Mouse (Mus musculus): ENCODE measurements around the gene Csf2rb2. TPM values are rescaled to one million over a fixed set of nuclear protein-coding genes. Genes with fewer than 3 reads are reported as not detected.
"Not testable (repeated sequence)": the region's sequence is repeated elsewhere in the genome, so short reads cannot be mapped to it uniquely, and the experiment has no call there.

Csf2rb2 gene
- polyA plus RNA-seq, 1 experiment from 2014 or later: 0.18 TPM

GRCm38 (mm10) chr15:78312421-78313233 is 7.1 kb upstream of the Csf2rb2 start:
- H3K9me3 ChIP-seq (ENCODE audit: control insufficient read depth, low read length); H3K27me3 ChIP-seq (ENCODE audit: control insufficient read depth, insufficient read depth, low read length); ATAC-seq (ENCODE audit: insufficient number of reproducible peaks, insufficient read depth, low FRiP score, low read depth); H3K4me3 ChIP-seq (ENCODE audit: control insufficient read depth in 1 of 2, insufficient read depth in 1 of 2, low read depth in 1 of 2, low read length in 2 of 2); H3K27ac ChIP-seq (replicated peaks in 1 of 2; ENCODE audit: control insufficient read depth in 1 of 2, insufficient read depth in 1 of 2, low read depth in 2 of 2, low read length in 2 of 2); H3K36me3 ChIP-seq (ENCODE audit: control insufficient read depth, insufficient read depth, low read length); H3K4me2 ChIP-seq (ENCODE audit: low read length); H3K9ac ChIP-seq (ENCODE audit: low read length); H3K4me1 ChIP-seq (ENCODE audit: control insufficient read depth in 2 of 2, insufficient read depth in 2 of 2, low read length in 2 of 2): not testable (repeated sequence)
- WGBS: 31% methylated on average over 4 of the region's 4 CpGs

GRCm38 (mm10) chr15:78310971-78311370 is 5.5 kb upstream of the Csf2rb2 start:
- H3K27ac ChIP-seq (replicated peaks in 1 of 2; ENCODE audit: control insufficient read depth in 1 of 2, insufficient read depth in 1 of 2, low read depth in 2 of 2, low read length in 2 of 2): no peak overlapping the region
- H3K4me2 ChIP-seq (ENCODE audit: low read length): no peak overlapping the region
- no peak for ATAC-seq (ENCODE audit: insufficient number of reproducible peaks, insufficient read depth, low FRiP score, low read depth)
- H3K4me1 ChIP-seq (ENCODE audit: control insufficient read depth in 2 of 2, insufficient read depth in 2 of 2, low read length in 2 of 2): peaks cover 0 to 3% of the 10 kb centered on the region in 2 experiments; a peak in 2 of 4 replicates
- H3K4me3 ChIP-seq (ENCODE audit: control insufficient read depth in 1 of 2, insufficient read depth in 1 of 2, low read depth in 1 of 2, low read length in 2 of 2): no peak overlapping the region
- H3K9ac ChIP-seq (ENCODE audit: low read length): no peak overlapping the region
- no peaks in the 10 kb centered on the region for H3K27me3 ChIP-seq (ENCODE audit: control insufficient read depth, insufficient read depth, low read length)
- no peaks in the 10 kb centered on the region for H3K9me3 ChIP-seq (ENCODE audit: control insufficient read depth, low read length)
- 75% methylated on average over 4 of the region's 4 CpGs for WGBS
- H3K36me3 ChIP-seq (ENCODE audit: control insufficient read depth, insufficient read depth, low read length): no peaks in the 10 kb centered on the region

- WGBS: 11% methylated on average over 5 of the region's 5 CpGs
- Histone ChIP-seq H3K9ac (ENCODE audit: low read length) (no peak overlapping the region), H3K36me3 (ENCODE audit: control insufficient read depth, insufficient read depth, low read length) (no peaks in the 10 kb centered on the region), H3K4me2 (ENCODE audit: low read length) (no peak overlapping the region), H3K27me3 (ENCODE audit: control insufficient read depth, insufficient read depth, low read length) (no peaks in the 10 kb centered on the region), H3K9me3 (ENCODE audit: control insufficient read depth, low read length) (no peaks in the 10 kb centered on the region), H3K4me3 (ENCODE audit: control insufficient read depth in 1 of 2, insufficient read depth in 1 of 2, low read depth in 1 of 2, low read length in 2 of 2) (no peak overlapping the region), H3K27ac (replicated peaks in 1 of 2; ENCODE audit: control insufficient read depth in 1 of 2, insufficient read depth in 1 of 2, low read depth in 2 of 2, low read length in 2 of 2) (no peak overlapping the region), H3K4me1 (ENCODE audit: control insufficient read depth in 2 of 2, insufficient read depth in 2 of 2, low read length in 2 of 2) (peaks cover 0 to 3% of the 10 kb centered on the region in 2 experiments; a peak in 2 of 4 replicates)
- ATAC-seq (ENCODE audit: insufficient number of reproducible peaks, insufficient read depth, low FRiP score, low read depth): no peak
Measured at GRCm38 (mm10) chr15:78309865-78310264, 4.3 kb upstream of the Csf2rb2 start.

- Histone ChIP-seq H3K4me1 (ENCODE audit: control insufficient read depth in 2 of 2, insufficient read depth in 2 of 2, low read length in 2 of 2) (no peaks in the 10 kb centered on the region), H3K27me3 (ENCODE audit: control insufficient read depth, insufficient read depth, low read length) (no peaks in the 10 kb centered on the region), H3K4me3 (ENCODE audit: control insufficient read depth in 1 of 2, insufficient read depth in 1 of 2, low read depth in 1 of 2, low read length in 2 of 2) (no peak overlapping the region), H3K9me3 (ENCODE audit: control insufficient read depth, low read length) (no peaks in the 10 kb centered on the region), H3K36me3 (ENCODE audit: control insufficient read depth, insufficient read depth, low read length) (no peaks in the 10 kb centered on the region), H3K27ac (replicated peaks in 1 of 2; ENCODE audit: control insufficient read depth in 1 of 2, insufficient read depth in 1 of 2, low read depth in 2 of 2, low read length in 2 of 2) (no peak overlapping the region), H3K4me2 (ENCODE audit: low read length) (no peak overlapping the region), H3K9ac (ENCODE audit: low read length) (no peak overlapping the region)
- WGBS: 77% methylated on average over 6 of the region's 6 CpGs
- no peak for ATAC-seq (ENCODE audit: insufficient number of reproducible peaks, insufficient read depth, low FRiP score, low read depth)
Measured at GRCm38 (mm10) chr15:78303665-78304233, 1.8 kb downstream of the Csf2rb2 start.

GRCm38 (mm10) chr15:78302718-78303117 is 2.8 kb downstream of the Csf2rb2 start:
- no peaks in the 10 kb centered on the region for H3K9me3 ChIP-seq (ENCODE audit: control insufficient read depth, low read length)
- 95% methylated on average over 4 of the region's 4 CpGs for WGBS
- H3K4me1 ChIP-seq (ENCODE audit: control insufficient read depth in 2 of 2, insufficient read depth in 2 of 2, low read length in 2 of 2): no peaks in the 10 kb centered on the region
- H3K27me3 ChIP-seq (ENCODE audit: control insufficient read depth, insufficient read depth, low read length): no peaks in the 10 kb centered on the region
- no peak overlapping the region for H3K27ac ChIP-seq (replicated peaks in 1 of 2; ENCODE audit: control insufficient read depth in 1 of 2, insufficient read depth in 1 of 2, low read depth in 2 of 2, low read length in 2 of 2)
- no peak overlapping the region for H3K4me2 ChIP-seq (ENCODE audit: low read length)
- H3K36me3 ChIP-seq (ENCODE audit: control insufficient read depth, insufficient read depth, low read length): no peaks in the 10 kb centered on the region
- no peak for ATAC-seq (ENCODE audit: insufficient number of reproducible peaks, insufficient read depth, low FRiP score, low read depth)
- H3K9ac ChIP-seq (ENCODE audit: low read length): no peak overlapping the region
- no peak overlapping the region for H3K4me3 ChIP-seq (ENCODE audit: control insufficient read depth in 1 of 2, insufficient read depth in 1 of 2, low read depth in 1 of 2, low read length in 2 of 2)

- Histone ChIP-seq H3K4me1 (ENCODE audit: control insufficient read depth in 2 of 2, insufficient read depth in 2 of 2, low read length in 2 of 2) (no peaks in the 10 kb centered on the region), H3K27ac (replicated peaks in 1 of 2; ENCODE audit: control insufficient read depth in 1 of 2, insufficient read depth in 1 of 2, low read depth in 2 of 2, low read length in 2 of 2) (no peak overlapping the region), H3K4me3 (ENCODE audit: control insufficient read depth in 1 of 2, insufficient read depth in 1 of 2, low read depth in 1 of 2, low read length in 2 of 2) (no peak overlapping the region), H3K36me3 (ENCODE audit: control insufficient read depth, insufficient read depth, low read length) (no peaks in the 10 kb centered on the region), H3K4me2 (ENCODE audit: low read length) (no peak overlapping the region), H3K27me3 (ENCODE audit: control insufficient read depth, insufficient read depth, low read length) (no peaks in the 10 kb centered on the region), H3K9ac (ENCODE audit: low read length) (no peak overlapping the region), H3K9me3 (ENCODE audit: control insufficient read depth, low read length) (no peaks in the 10 kb centered on the region)
- ATAC-seq (ENCODE audit: insufficient number of reproducible peaks, insufficient read depth, low FRiP score, low read depth): no peak
Measured at GRCm38 (mm10) chr15:78300773-78301172, 4.7 kb downstream of the Csf2rb2 start.

GRCm38 (mm10) chr15:78299641-78300040 is 5.9 kb downstream of the Csf2rb2 start:
- ATAC-seq (ENCODE audit: insufficient number of reproducible peaks, insufficient read depth, low FRiP score, low read depth): no peak
- Histone ChIP-seq H3K27me3 (ENCODE audit: control insufficient read depth, insufficient read depth, low read length) (no peaks in the 10 kb centered on the region), H3K27ac (replicated peaks in 1 of 2; ENCODE audit: control insufficient read depth in 1 of 2, insufficient read depth in 1 of 2, low read depth in 2 of 2, low read length in 2 of 2) (no peak overlapping the region), H3K9ac (ENCODE audit: low read length) (no peak overlapping the region), H3K4me1 (ENCODE audit: control insufficient read depth in 2 of 2, insufficient read depth in 2 of 2, low read length in 2 of 2) (no peaks in the 10 kb centered on the region), H3K9me3 (ENCODE audit: control insufficient read depth, low read length) (no peaks in the 10 kb centered on the region), H3K36me3 (ENCODE audit: control insufficient read depth, insufficient read depth, low read length) (no peaks in the 10 kb centered on the region), H3K4me3 (ENCODE audit: control insufficient read depth in 1 of 2, insufficient read depth in 1 of 2, low read depth in 1 of 2, low read length in 2 of 2) (no peak overlapping the region), H3K4me2 (ENCODE audit: low read length) (no peak overlapping the region)
- WGBS: 80% methylated on average over 3 of the region's 3 CpGs
